Mouse (Mus musculus): ENCODE measurements around the gene Ugt1a10.

GRCm38 (mm10) chr1:88206843-88207479 is 151.8 kb downstream of the Ugt1a10 start:
- no peak for TF ChIP-seq POLR2A (IDR thresholded peaks at IDR 0.05; ENCODE audit: extremely low read depth, insufficient read depth, low read length)
- no peak for TF ChIP-seq CTCF (IDR thresholded peaks at IDR 0.05; ENCODE audit: extremely low read depth, insufficient read depth, low read length)
